Mouse (Mus musculus) limb, embryonic 13.5 days (tissue): Measurements from ENCODE around the gene Mak. TPM values are rescaled to one million over a fixed set of nuclear protein-coding genes. Genes with fewer than 3 reads are reported as not detected.

ENCODE experiments used
- ATAC-seq: fragments of 200-750 bp; cut with Nextera tagmentation; 2 replicates; pipeline ENCODE4 v1.8.0; 2017; ENCODE audit warnings: low read depth, moderate number of reproducible peaks, moderate TSS enrichment; ENCODE audit not compliant: low FRiP score
- H3K27ac ChIP-seq: fragments of 300-500 bp; sonication (generic); 2 replicates; pipeline ENCODE4 v1.5.1; 2015; ENCODE audit warnings: inconsistent platforms, mild to moderate bottlenecking, moderate library complexity
- H3K27me3 ChIP-seq: fragments of 300-500 bp; sonication (generic); 2 replicates; pipeline ENCODE4 v1.6.1; 2015; ENCODE audit warnings: mild to moderate bottlenecking, inconsistent platforms
- H3K36me3 ChIP-seq: fragments of 300-500 bp; sonication (generic); 2 replicates; pipeline ENCODE4 v1.6.1; 2015; ENCODE audit warnings: inconsistent platforms, mild to moderate bottlenecking, moderate library complexity
- H3K4me1 ChIP-seq: fragments of 300-500 bp; sonication (generic); 2 replicates; pipeline ENCODE4 v1.6.1; 2015; ENCODE audit warnings: inconsistent platforms
- H3K4me2 ChIP-seq: fragments of 300-500 bp; sonication (generic); replicated peaks from 2 replicates; pipeline ENCODE4 v1.6.1; 2015; ENCODE audit warnings: inconsistent platforms, mild to moderate bottlenecking, moderate library complexity
- H3K4me3 ChIP-seq: fragments of 300-500 bp; sonication (generic); 2 replicates; pipeline ENCODE4 v1.5.1; 2015; ENCODE audit warnings: moderate library complexity, mild to moderate bottlenecking, inconsistent platforms
- H3K9ac ChIP-seq: fragments of 300-500 bp; sonication (generic); 2 replicates; pipeline ENCODE4 v1.6.1; 2015; ENCODE audit warnings: mild to moderate bottlenecking, inconsistent platforms
- H3K9me3 ChIP-seq: fragments of 300-500 bp; sonication (generic); 2 replicates; pipeline ENCODE4 v1.6.1; 2016; ENCODE audit warnings: inconsistent platforms
- WGBS: fragments of 180-500 bp; shearing (Covaris S2); methylation state at CpG from one replicate; pipeline ENCODE4 v1.1.7; 2015; 5-methylcytosine and 5-hydroxymethylcytosine counted together
- polyA plus RNA-seq: library from polyadenylated mRNA; unstranded; fragments of >200 nt; fragmentation: Nextera tagmentation; extraction: Ambion mirVana; gene quantifications from 2 replicates; pipeline ENCODE4 v1.2.1, GENCODE M21; 2015

The Mak gene
- 0.55 and 0.68 TPM in 2 replicates for polyA plus RNA-seq

GRCm38 (mm10) chr13:41079421-41079780, at the start of gene Mak:
Gene Mak, minus strand, starts transcription at chr13:41079706.
- under 1% methylated on average over 40 of the region's 40 CpGs for WGBS

GRCm38 (mm10) chr13:41129061-41129460, 49.6 kb upstream of the Mak start:
- no peak overlapping the region for H3K4me3 ChIP-seq
- no peaks in the 10 kb centered on the region for H3K9me3 ChIP-seq
- WGBS = 87% methylated on average over 8 of the region's 8 CpGs
- H3K4me2 ChIP-seq = no peak overlapping the region
- no peak overlapping the region for H3K9ac ChIP-seq
- no peaks in the 10 kb centered on the region for H3K36me3 ChIP-seq
- ATAC-seq = no peak
- H3K27me3 ChIP-seq = no peaks in the 10 kb centered on the region
- no peak overlapping the region for H3K27ac ChIP-seq
- no peaks in the 10 kb centered on the region for H3K4me1 ChIP-seq

More at GRCm38 (mm10) chr13:41079421-41079780, at the start of gene Mak:
- Histone ChIP-seq H3K9ac (peak within 1 kb of the TSS; percentile 62), H3K4me1 (peaks cover 6% of the 10 kb centered on the region; the same call in 1 of the 2 replicates), H3K36me3 (no peaks in the 10 kb centered on the region), H3K4me3 (peak within 1 kb of the TSS; percentile 56), H3K9me3 (no peaks in the 10 kb centered on the region), H3K4me2 (peak within 1 kb of the TSS; percentile 85), H3K27me3 (peaks cover 33% of the 10 kb centered on the region), H3K27ac (no peak within 1 kb of the TSS)
- peak; percentile 95 for ATAC-seq

- Histone ChIP-seq H3K4me1 (no peaks in the 10 kb centered on the region), H3K9me3 (no peaks in the 10 kb centered on the region), H3K4me2 (no peak overlapping the region), H3K27ac (no peak overlapping the region), H3K27me3 (no peaks in the 10 kb centered on the region), H3K9ac (no peak overlapping the region), H3K4me3 (no peak overlapping the region), H3K36me3 (no peaks in the 10 kb centered on the region)
- no peak for ATAC-seq
- 80% methylated on average over 8 of the region's 8 CpGs for WGBS
These were observed 48.8 kb upstream of the Mak start for GRCm38 (mm10) chr13:41128326-41128725.

GRCm38 (mm10) chr13:41123666-41124225, 44.2 kb upstream of the Mak start:
- WGBS = 73% methylated on average over 6 of the region's 6 CpGs
- Histone ChIP-seq H3K4me3 (no peak overlapping the region), H3K27ac (no peak overlapping the region), H3K4me1 (0 out of 2 replicates have a peak, but pooled peaks cover 6% of the 10 kb centered on the region), H3K9me3 (no peaks in the 10 kb centered on the region), H3K9ac (no peak overlapping the region), H3K36me3 (no peaks in the 10 kb centered on the region), H3K4me2 (no peak overlapping the region), H3K27me3 (no peaks in the 10 kb centered on the region)
- ATAC-seq = no peak

GRCm38 (mm10) chr13:41119152-41119945, 39.8 kb upstream of the Mak start:
- Histone ChIP-seq H3K4me1 (0 out of 2 replicates have a peak, but pooled peaks cover 6% of the 10 kb centered on the region), H3K9me3 (no peaks in the 10 kb centered on the region), H3K9ac (no peak overlapping the region), H3K4me2 (0 out of 2 replicates have a peak overlapping the region, but pooled peaks have one; percentile 3), H3K4me3 (no peak overlapping the region), H3K27ac (no peak overlapping the region), H3K27me3 (peaks cover 20% of the 10 kb centered on the region), H3K36me3 (no peaks in the 10 kb centered on the region)
- no peak for ATAC-seq
- 17% methylated on average over 9 of the region's 9 CpGs for WGBS

GRCm38 (mm10) chr13:41113940-41114339, 34.4 kb upstream of the Mak start, which contains the start of gene Sycp2l:
Gene Sycp2l, plus strand, starts transcription at chr13:41114307.
- no peaks in the 10 kb centered on the region for H3K9me3 ChIP-seq
- no peak within 1 kb of the TSS for H3K27ac ChIP-seq
- peaks cover 58% of the 10 kb centered on the region for H3K27me3 ChIP-seq
- H3K36me3 ChIP-seq = no peaks in the 10 kb centered on the region
- H3K4me3 ChIP-seq = peak within 1 kb of the TSS; percentile 8
- H3K9ac ChIP-seq = no peak within 1 kb of the TSS
- ATAC-seq = no peak
- H3K4me1 ChIP-seq = no peaks in the 10 kb centered on the region
- WGBS = 28% methylated on average over 14 of the region's 14 CpGs
- peak within 1 kb of the TSS; percentile 42 for H3K4me2 ChIP-seq

GRCm38 (mm10) chr13:41110935-41111334, 31.4 kb upstream of the Mak start, which contains the start of gene Gcm2:
Gene Gcm2, minus strand, starts transcription at chr13:41111035.
- no peak within 1 kb of the TSS for H3K9ac ChIP-seq
- H3K4me3 ChIP-seq = no peak within 1 kb of the TSS
- no peak within 1 kb of the TSS for H3K4me2 ChIP-seq
- ATAC-seq = no peak
- no peaks in the 10 kb centered on the region for H3K9me3 ChIP-seq
- 82% methylated on average over 3 of the region's 3 CpGs for WGBS
- H3K4me1 ChIP-seq = no peaks in the 10 kb centered on the region
- H3K27me3 ChIP-seq = peaks cover 52% of the 10 kb centered on the region
- no peak within 1 kb of the TSS for H3K27ac ChIP-seq
- H3K36me3 ChIP-seq = no peaks in the 10 kb centered on the region

GRCm38 (mm10) chr13:41105541-41105940, 26.0 kb upstream of the Mak start:
- no peaks in the 10 kb centered on the region for H3K36me3 ChIP-seq
- no peak for ATAC-seq
- no peak overlapping the region for H3K4me2 ChIP-seq
- no peak overlapping the region for H3K9ac ChIP-seq
- no peaks in the 10 kb centered on the region for H3K9me3 ChIP-seq
- H3K27ac ChIP-seq = no peak overlapping the region
- peaks cover 9% of the 10 kb centered on the region for H3K27me3 ChIP-seq
- 91% methylated on average over 13 of the region's 13 CpGs for WGBS
- no peak overlapping the region for H3K4me3 ChIP-seq
- H3K4me1 ChIP-seq = no peaks in the 10 kb centered on the region

- H3K4me3 ChIP-seq = no peak overlapping the region
- WGBS = 80% methylated on average over 12 of the region's 12 CpGs
- H3K4me1 ChIP-seq = no peaks in the 10 kb centered on the region
These were observed 24.5 kb upstream of the Mak start for GRCm38 (mm10) chr13:41103841-41104525.

GRCm38 (mm10) chr13:41100031-41100430, 20.5 kb upstream of the Mak start:
- Histone ChIP-seq H3K9ac (no peak overlapping the region), H3K4me1 (no peaks in the 10 kb centered on the region), H3K27ac (no peak overlapping the region), H3K27me3 (no peaks in the 10 kb centered on the region), H3K36me3 (no peaks in the 10 kb centered on the region), H3K4me2 (no peak overlapping the region), H3K4me3 (no peak overlapping the region), H3K9me3 (no peaks in the 10 kb centered on the region)
- 90% methylated on average over 2 of the region's 2 CpGs for WGBS
- no peak for ATAC-seq

More at GRCm38 (mm10) chr13:41103841-41104525, 24.5 kb upstream of the Mak start:
- ATAC-seq = no peak
- H3K9me3 ChIP-seq = no peaks in the 10 kb centered on the region
- no peak overlapping the region for H3K27ac ChIP-seq
- no peak overlapping the region for H3K4me2 ChIP-seq
- H3K36me3 ChIP-seq = no peaks in the 10 kb centered on the region
- H3K9ac ChIP-seq = no peak overlapping the region
- no peaks in the 10 kb centered on the region for H3K27me3 ChIP-seq

GRCm38 (mm10) chr13:41098325-41098724, 18.8 kb upstream of the Mak start:
- WGBS = 90% methylated on average over 15 of the region's 15 CpGs
- Histone ChIP-seq H3K4me2 (no peak overlapping the region), H3K27ac (no peak overlapping the region), H3K4me1 (no peaks in the 10 kb centered on the region), H3K36me3 (no peaks in the 10 kb centered on the region), H3K27me3 (no peaks in the 10 kb centered on the region), H3K4me3 (no peak overlapping the region), H3K9ac (no peak overlapping the region), H3K9me3 (no peaks in the 10 kb centered on the region)
- ATAC-seq = no peak
